Mouse (Mus musculus): ENCODE measurements around the gene Eef1akmt2. TPM values are rescaled to one million over a fixed set of nuclear protein-coding genes. Genes with fewer than 3 reads are reported as not detected.

Eef1akmt2 gene
- polyA plus RNA-seq, 1 experiment from 2014 or later = 37.8 TPM

- Histone ChIP-seq H3K9me3 (ENCODE audit: control insufficient read depth) (no peaks in the 10 kb centered on the region), H3K4me1 (replicated peaks; ENCODE audit: control insufficient read depth, insufficient read depth, low read length) (no peaks in the 10 kb centered on the region), H3K36me3 (ENCODE audit: control insufficient read depth, insufficient read depth) (peaks cover 86% of the 10 kb centered on the region), H3K27ac (ENCODE audit: low read depth, low read length) (no peak overlapping the region), H3K27me3 (replicated peaks; ENCODE audit: control insufficient read depth, insufficient read depth, low read length) (no peaks in the 10 kb centered on the region), H3K4me3 (ENCODE audit: low read depth, low read length) (no peak overlapping the region), H3K4me2 (replicated peaks; ENCODE audit: low read depth) (no peak overlapping the region), H3K9ac (ENCODE audit: low read depth, low read length) (no peak overlapping the region)
- ATAC-seq = no peak; the same call in 1 of the 2 replicates
- WGBS = 78% methylated on average over 2 of the region's 2 CpGs
- TF ChIP-seq CTCF (IDR thresholded peaks at IDR 0.05; ENCODE audit: low read depth) = no peak
Measured at GRCm38 (mm10) chr7:132875391-132876086, 23.1 kb upstream of the Eef1akmt2 start.

- 92% methylated on average over 2 of the region's 2 CpGs for WGBS
Measured at GRCm38 (mm10) chr7:132873043-132873442, 20.6 kb upstream of the Eef1akmt2 start.

GRCm38 (mm10) chr7:132866316-132866715, 13.8 kb upstream of the Eef1akmt2 start:
- ATAC-seq = no peak
- no peak for TF ChIP-seq CTCF (IDR thresholded peaks at IDR 0.05; ENCODE audit: low read depth)
- Histone ChIP-seq H3K9me3 (ENCODE audit: control insufficient read depth) (no peaks in the 10 kb centered on the region), H3K4me1 (replicated peaks; ENCODE audit: control insufficient read depth, insufficient read depth, low read length) (no peaks in the 10 kb centered on the region), H3K27me3 (replicated peaks; ENCODE audit: control insufficient read depth, insufficient read depth, low read length) (no peaks in the 10 kb centered on the region), H3K4me2 (replicated peaks; ENCODE audit: low read depth) (no peak overlapping the region), H3K9ac (ENCODE audit: low read depth, low read length) (no peak overlapping the region), H3K27ac (ENCODE audit: low read depth, low read length) (no peak overlapping the region), H3K36me3 (ENCODE audit: control insufficient read depth, insufficient read depth) (peaks cover 54% of the 10 kb centered on the region), H3K4me3 (ENCODE audit: low read depth, low read length) (no peak overlapping the region)
- 92% methylated on average over 9 of the region's 9 CpGs for WGBS

More at GRCm38 (mm10) chr7:132873043-132873442, 20.6 kb upstream of the Eef1akmt2 start:
- H3K4me2 ChIP-seq (replicated peaks; ENCODE audit: low read depth) = no peak overlapping the region
- ATAC-seq = no peak
- no peak for TF ChIP-seq CTCF (IDR thresholded peaks at IDR 0.05; ENCODE audit: low read depth)
- no peaks in the 10 kb centered on the region for H3K4me1 ChIP-seq (replicated peaks; ENCODE audit: control insufficient read depth, insufficient read depth, low read length)
- no peak overlapping the region for H3K4me3 ChIP-seq (ENCODE audit: low read depth, low read length)
- H3K27me3 ChIP-seq (replicated peaks; ENCODE audit: control insufficient read depth, insufficient read depth, low read length) = no peaks in the 10 kb centered on the region
- no peak overlapping the region for H3K27ac ChIP-seq (ENCODE audit: low read depth, low read length)
- H3K9me3 ChIP-seq (ENCODE audit: control insufficient read depth) = no peaks in the 10 kb centered on the region
- H3K36me3 ChIP-seq (ENCODE audit: control insufficient read depth, insufficient read depth) = peaks cover 79% of the 10 kb centered on the region
- no peak overlapping the region for H3K9ac ChIP-seq (ENCODE audit: low read depth, low read length)

GRCm38 (mm10) chr7:132859042-132859958, 6.8 kb upstream of the Eef1akmt2 start, which contains the start of gene Abraxas2:
Gene Abraxas2, plus strand, starts transcription at chr7:132859225.
- Histone ChIP-seq H3K4me1 (replicated peaks; ENCODE audit: control insufficient read depth, insufficient read depth, low read length) (no peaks in the 10 kb centered on the region; the same call in 1 of the 2 replicates), H3K4me3 (ENCODE audit: low read depth, low read length) (peak within 1 kb of the TSS; percentile 98), H3K9me3 (ENCODE audit: control insufficient read depth) (no peaks in the 10 kb centered on the region), H3K9ac (ENCODE audit: low read depth, low read length) (peak within 1 kb of the TSS; percentile 90), H3K27ac (ENCODE audit: low read depth, low read length) (peak within 1 kb of the TSS; percentile 86), H3K4me2 (replicated peaks; ENCODE audit: low read depth) (peak within 1 kb of the TSS; percentile 73), H3K36me3 (ENCODE audit: control insufficient read depth, insufficient read depth) (0 out of 2 replicates have a peak, but pooled peaks cover 4% of the 10 kb centered on the region), H3K27me3 (replicated peaks; ENCODE audit: control insufficient read depth, insufficient read depth, low read length) (no peaks in the 10 kb centered on the region)
- under 1% methylated on average over 52 of the region's 53 CpGs for WGBS
- ATAC-seq = peak; percentile 96
- no peak for TF ChIP-seq CTCF (IDR thresholded peaks at IDR 0.05; ENCODE audit: low read depth)

GRCm38 (mm10) chr7:132858043-132858608, 5.7 kb upstream of the Eef1akmt2 start:
- no peak for ATAC-seq
- no peak overlapping the region for H3K9ac ChIP-seq (ENCODE audit: low read depth, low read length)
- H3K27me3 ChIP-seq (replicated peaks; ENCODE audit: control insufficient read depth, insufficient read depth, low read length) = no peaks in the 10 kb centered on the region
- no peaks in the 10 kb centered on the region; the same call in 1 of the 2 replicates for H3K4me1 ChIP-seq (replicated peaks; ENCODE audit: control insufficient read depth, insufficient read depth, low read length)
- H3K4me2 ChIP-seq (replicated peaks; ENCODE audit: low read depth) = no peak overlapping the region
- no peak overlapping the region for H3K4me3 ChIP-seq (ENCODE audit: low read depth, low read length)
- no peak overlapping the region for H3K27ac ChIP-seq (ENCODE audit: low read depth, low read length)
- no peaks in the 10 kb centered on the region for H3K9me3 ChIP-seq (ENCODE audit: control insufficient read depth)
- H3K36me3 ChIP-seq (ENCODE audit: control insufficient read depth, insufficient read depth) = no peaks in the 10 kb centered on the region
- peak; percentile 32 for TF ChIP-seq CTCF (IDR thresholded peaks at IDR 0.05; ENCODE audit: low read depth)
- 71% methylated on average over 5 of the region's 5 CpGs for WGBS

GRCm38 (mm10) chr7:132856083-132856482, 3.6 kb upstream of the Eef1akmt2 start:
- Histone ChIP-seq H3K36me3 (ENCODE audit: control insufficient read depth, insufficient read depth) (no peaks in the 10 kb centered on the region), H3K27me3 (replicated peaks; ENCODE audit: control insufficient read depth, insufficient read depth, low read length) (no peaks in the 10 kb centered on the region), H3K4me2 (replicated peaks; ENCODE audit: low read depth) (no peak overlapping the region), H3K9ac (ENCODE audit: low read depth, low read length) (no peak overlapping the region), H3K9me3 (ENCODE audit: control insufficient read depth) (no peaks in the 10 kb centered on the region), H3K4me3 (ENCODE audit: low read depth, low read length) (no peak overlapping the region), H3K4me1 (replicated peaks; ENCODE audit: control insufficient read depth, insufficient read depth, low read length) (no peaks in the 10 kb centered on the region; the same call in 1 of the 2 replicates), H3K27ac (ENCODE audit: low read depth, low read length) (no peak overlapping the region)
- no peak for ATAC-seq
- no peak for TF ChIP-seq CTCF (IDR thresholded peaks at IDR 0.05; ENCODE audit: low read depth)
- 65% methylated on average over 1 of the region's 1 CpGs for WGBS

Measured in intestine, postnatal 0 days (tissue).